Mouse (Mus musculus) spleen, postnatal 10 days (tissue): ENCODE data around the gene Sptbn1.

ENCODE experiments used
- DNase-seq, 2 experiments: peaks; one replicate each; pipeline ENCODE4 v3.0.0; 2021 to 2022; ENCODE audit warnings: low spot score in 2 of 2

Gene Sptbn1

GRCm38 (mm10) chr11:30267892-30268647 is at the start of gene Sptbn1:
Gene Sptbn1, minus strand, starts transcription at chr11:30268175.
- DNase-seq, result peak; percentile 8 to 52

- DNase-seq, result no peak
Observed at GRCm38 (mm10) chr11:30294279-30294678, 26.3 kb upstream of the Sptbn1 start.

DNA sequence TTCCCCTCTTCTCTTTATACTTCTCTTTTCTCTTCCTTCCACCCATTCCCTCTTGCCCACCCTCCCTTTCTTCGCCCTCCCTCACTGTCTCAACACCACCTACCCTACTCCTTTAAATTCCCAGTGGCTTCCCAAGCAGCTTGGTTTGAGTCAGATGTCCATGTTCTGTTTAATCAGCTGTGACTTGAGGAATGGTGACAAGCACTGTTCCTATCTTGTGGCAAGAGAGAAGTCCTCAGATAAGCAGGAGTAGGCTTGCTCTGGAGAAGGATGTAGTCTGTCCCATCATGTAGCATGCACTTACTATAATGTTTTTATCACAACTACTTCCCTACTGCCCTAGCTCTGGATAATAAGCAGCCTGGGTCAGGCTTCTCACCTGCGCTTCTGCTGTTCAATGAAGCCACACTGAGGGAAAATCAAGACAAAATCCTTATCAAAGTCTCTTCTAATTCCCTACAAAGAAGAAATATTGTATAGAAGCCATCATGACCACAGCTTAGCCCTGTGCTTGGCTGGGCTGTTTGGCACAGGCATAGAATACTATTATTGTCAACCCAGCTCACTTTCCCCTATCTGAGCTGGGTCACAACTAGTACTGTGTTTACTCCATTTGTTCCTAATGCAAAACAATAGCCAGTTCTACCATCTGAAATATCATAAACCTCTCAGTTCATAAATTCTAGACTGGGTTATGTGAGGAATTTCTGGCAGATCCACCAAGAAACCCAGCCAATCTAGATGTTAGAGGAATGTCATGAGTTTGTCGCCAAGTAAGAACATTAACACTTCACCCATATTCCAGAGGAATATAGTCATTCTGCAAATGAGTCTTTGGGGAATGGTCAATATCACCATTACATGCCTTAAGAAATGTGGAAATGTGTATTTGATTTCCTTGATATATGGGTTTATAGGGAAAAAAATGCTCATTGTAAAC is 24.5 kb upstream of the Sptbn1 start:
- DNase-seq, result no peak

- DNase-seq, result no peak
Observed at GRCm38 (mm10) chr11:30291155-30291554, 23.2 kb upstream of the Sptbn1 start.

GRCm38 (mm10) chr11:30289470-30290431 is 21.8 kb upstream of the Sptbn1 start:
- DNase-seq, result no peak

DNA sequence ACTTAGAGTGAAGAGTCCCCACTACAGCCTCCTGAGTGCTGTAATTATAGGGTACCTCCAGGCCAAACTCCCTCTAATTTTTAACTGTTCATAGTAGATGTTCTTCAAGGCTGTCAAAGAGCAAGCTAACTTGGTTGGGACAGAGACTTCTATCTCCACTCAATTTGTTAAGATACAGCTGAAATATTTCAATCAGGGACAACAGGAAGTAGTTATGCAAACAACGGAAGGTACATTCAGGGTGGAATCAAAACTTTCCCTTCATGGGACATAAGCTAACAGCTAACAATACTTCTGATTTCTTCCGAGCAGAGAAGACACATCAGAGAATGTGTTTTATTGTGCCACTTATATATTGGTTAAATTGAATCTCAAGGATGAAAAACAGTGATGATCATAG is 20.1 kb upstream of the Sptbn1 start:
- no peak for DNase-seq

DNA sequence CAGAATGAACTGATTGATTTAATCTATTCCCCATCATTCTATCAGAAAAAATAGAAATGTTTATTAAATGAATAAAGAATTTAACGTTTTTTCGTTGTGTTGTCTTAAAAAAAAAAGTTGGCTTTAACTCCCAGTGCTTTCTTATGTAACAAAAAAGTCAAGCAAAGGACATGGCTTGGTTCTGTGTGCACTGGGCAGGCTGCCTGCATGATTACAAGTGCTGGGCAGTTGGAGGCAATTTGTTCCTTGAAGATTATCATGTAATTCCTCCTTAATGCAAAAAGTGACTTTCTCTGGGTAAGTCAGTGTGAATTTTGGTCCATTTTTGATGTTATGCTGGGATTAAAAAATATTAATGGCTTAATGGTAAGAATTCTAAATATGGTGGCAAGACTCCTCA is 15.7 kb upstream of the Sptbn1 start:
- DNase-seq, result no peak

GRCm38 (mm10) chr11:30281096-30281495 is 13.1 kb upstream of the Sptbn1 start:
- DNase-seq, result no peak

GRCm38 (mm10) chr11:30279278-30279677 is 11.3 kb upstream of the Sptbn1 start:
- DNase-seq, result no peak

GRCm38 (mm10) chr11:30275436-30276031 is 7.6 kb upstream of the Sptbn1 start:
- DNase-seq, result no peak

GRCm38 (mm10) chr11:30269524-30269923 is 1.5 kb upstream of the Sptbn1 start:
- no peak for DNase-seq

- DNase-seq, result no peak
Observed at GRCm38 (mm10) chr11:30268648-30269375, 837 bp upstream of the Sptbn1 start.

DNA sequence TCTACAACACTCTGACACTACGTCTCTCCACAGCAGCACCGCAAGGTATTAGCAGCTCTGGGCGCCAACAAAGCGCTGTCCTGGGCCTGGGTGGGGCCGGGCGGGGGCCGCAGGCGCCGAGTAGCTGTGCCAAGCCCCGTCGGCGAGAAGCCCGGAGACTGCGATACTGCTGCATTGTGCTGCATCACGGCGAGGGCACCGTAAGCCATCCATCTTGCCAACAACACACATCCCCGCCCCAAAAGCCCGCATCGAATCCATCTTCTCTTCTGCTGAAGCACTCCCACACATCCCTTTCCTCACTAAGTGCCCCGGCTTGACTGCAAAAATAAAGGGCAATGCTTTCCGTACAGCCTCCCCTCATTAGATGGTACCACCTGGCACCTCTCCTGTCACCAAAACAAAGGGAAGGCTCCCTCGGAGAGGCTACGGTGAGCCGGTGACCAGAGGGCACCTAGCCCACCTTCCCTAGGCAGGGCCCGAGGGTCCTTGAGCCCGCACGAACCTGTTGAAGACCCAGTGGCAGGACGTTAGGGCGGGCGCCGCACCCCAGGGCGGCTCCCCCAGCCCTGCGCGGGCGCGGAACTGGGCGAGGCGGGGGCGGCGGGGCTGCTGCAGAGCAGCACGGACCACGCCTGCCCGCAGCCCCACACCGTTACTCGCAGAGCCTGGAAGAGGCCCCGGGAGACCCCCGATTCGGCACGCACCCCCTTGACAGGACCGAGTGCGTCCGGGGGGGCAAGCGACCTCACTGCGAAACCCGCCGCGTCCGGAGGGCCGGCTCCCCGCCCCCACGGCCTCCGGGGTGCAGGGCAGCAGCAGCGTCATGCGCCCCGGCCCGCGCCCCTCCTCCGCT is 711 bp downstream of the Sptbn1 start:
- DNase-seq, result peak; percentile 8 to 36

DNA sequence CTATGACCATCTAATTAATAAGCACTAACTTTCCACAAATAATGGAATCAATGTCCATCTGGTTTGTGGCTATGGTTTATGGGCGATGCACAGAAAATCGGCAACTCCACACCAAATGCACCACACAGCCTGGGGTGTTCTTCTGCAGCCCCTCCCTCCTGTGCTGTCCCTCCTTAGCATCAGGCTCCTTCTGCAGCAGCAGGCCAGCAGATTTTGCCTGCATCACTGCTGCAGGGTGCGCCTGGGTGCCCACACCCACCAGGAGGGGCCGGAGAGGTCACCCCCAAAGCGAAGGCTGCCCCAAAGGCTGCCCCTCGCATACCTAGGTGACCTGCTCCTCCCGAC is 1.3 kb downstream of the Sptbn1 start:
- no peak for DNase-seq

- DNase-seq, result no peak
Observed at GRCm38 (mm10) chr11:30265666-30266065, 2.3 kb downstream of the Sptbn1 start.

GRCm38 (mm10) chr11:30263627-30264026 is 4.3 kb downstream of the Sptbn1 start:
- DNase-seq, result no peak

DNA sequence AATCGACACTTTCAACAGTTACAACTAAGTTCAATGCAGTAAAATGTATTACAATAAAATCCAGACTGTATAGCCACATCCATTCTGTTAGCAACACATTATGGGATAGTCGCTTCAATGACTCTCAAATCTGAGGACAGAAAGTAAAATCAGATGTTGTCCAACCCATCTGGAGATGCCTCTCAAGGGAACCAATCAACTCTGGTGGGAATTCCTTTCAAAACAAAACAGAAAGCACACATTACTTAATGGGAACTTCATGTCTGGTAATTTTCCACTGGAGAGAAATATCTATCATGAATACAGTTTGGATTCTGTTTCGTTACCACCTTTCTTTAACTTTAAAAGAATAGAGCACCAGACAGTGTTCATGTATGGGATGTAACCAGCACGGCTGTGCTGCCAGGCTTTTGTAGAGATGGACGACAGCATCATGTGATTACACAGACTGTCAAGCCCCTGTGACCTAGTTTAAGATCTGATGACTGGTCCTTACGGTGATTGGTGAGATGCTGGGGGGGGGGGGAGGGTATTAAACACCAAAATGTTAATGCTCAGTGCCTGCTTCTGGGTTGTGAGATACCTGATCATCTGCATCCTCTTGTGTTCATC is 9.1 kb downstream of the Sptbn1 start:
- no peak for DNase-seq

GRCm38 (mm10) chr11:30257812-30258211 is 10.2 kb downstream of the Sptbn1 start:
- DNase-seq, result no peak

DNA sequence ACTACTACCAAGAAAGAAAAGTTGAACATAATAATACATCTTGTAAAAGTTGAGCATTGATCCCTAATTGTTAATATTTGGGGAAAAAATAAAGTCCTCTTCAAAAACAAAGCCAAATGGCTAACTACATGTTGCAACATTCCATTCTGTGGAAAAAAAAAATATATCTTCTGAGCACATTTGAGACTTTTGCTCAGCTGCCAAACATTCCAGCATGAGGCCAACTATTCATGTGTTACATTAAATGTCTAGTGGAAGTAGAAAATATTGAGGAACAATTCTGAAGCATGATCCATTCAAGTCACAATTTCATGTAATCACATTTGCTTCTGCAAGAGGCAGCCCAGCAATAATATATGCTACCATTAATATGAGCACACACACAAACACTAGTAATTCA is 10.9 kb downstream of the Sptbn1 start:
- no peak for DNase-seq
